Mouse (Mus musculus) natural killer cell, adult 2 months (primary cell): ENCODE measurements around the gene Tbc1d1.
A peak's percentile ranks its signal among the peaks of the same experiment; 100 is the strongest.

Source experiments
- DNase-seq, 2 experiments: peaks; one replicate each; pipeline ENCODE4 v3.0.0; 2022; ENCODE audit warnings: low spot score in 2 of 2

The Tbc1d1 gene

DNA sequence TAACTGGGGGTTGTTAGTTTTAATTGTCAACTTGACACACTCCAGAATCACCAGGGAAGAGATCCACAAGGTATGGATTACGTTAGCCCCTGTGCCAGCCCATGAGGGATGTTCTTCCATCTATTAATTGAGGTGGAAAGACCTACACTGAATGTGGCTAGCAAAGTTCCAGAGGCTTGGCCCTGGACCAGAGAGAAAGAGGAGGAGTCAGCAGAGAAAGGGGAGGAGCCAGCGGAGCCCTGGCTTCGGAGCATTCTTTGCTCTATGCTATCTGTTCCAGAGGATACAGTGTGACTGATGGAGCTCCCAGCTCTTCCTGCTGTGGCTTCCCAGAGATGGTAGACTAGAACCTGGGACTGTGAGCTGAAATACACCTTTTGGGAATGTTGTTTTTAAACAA lies 50.3 kb downstream of the Tbc1d1 start:
- no peak for DNase-seq

GRCm38 (mm10) chr5:64206875-64207274 lies 50.8 kb downstream of the Tbc1d1 start:
- no peak for DNase-seq

- DNase-seq = no peak
Measured at GRCm38 (mm10) chr5:64207800-64208199, 51.7 kb downstream of the Tbc1d1 start.

- DNase-seq = no peak
Measured at GRCm38 (mm10) chr5:64210817-64211216, 54.7 kb downstream of the Tbc1d1 start.

DNA sequence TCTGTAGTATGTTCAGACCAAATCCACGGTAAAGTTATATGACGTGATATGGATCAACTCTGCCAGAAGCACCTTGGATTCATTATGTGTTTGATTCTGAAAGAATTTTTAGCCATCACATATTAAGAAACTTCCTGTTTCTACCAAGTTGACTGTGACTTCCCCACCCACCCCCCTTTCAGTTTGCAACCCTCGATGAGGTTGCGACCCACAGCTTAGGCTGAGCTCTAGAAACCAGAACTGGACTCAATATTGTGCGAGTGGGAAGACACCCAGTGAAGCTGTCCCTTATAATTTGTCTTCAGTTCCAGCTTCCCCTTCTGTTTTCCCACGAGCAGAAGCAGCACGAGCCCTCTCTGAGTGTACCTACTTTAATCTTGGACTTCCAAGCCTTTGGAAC lies 55.2 kb downstream of the Tbc1d1 start:
- no peak for DNase-seq

DNA sequence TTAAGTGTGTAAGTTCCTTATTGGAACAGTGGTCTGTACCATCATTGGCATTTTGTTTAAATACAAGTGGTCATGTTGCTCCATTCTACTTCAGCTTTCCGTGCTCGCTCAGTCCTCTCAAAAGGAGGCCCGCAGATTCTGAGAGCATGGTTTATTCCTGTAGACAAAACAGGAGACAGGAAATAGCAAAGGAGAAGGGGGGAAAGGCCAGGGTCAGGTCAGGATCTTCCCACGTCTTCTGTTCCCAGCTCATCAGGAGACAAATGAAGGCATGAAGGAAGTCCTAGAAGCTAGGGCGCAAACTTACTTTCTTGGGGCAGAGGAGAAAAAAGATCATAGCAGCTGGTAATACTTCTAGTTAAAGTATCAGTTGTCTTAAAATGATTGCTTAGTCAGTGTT lies 56.1 kb downstream of the Tbc1d1 start:
- no peak for DNase-seq

DNA sequence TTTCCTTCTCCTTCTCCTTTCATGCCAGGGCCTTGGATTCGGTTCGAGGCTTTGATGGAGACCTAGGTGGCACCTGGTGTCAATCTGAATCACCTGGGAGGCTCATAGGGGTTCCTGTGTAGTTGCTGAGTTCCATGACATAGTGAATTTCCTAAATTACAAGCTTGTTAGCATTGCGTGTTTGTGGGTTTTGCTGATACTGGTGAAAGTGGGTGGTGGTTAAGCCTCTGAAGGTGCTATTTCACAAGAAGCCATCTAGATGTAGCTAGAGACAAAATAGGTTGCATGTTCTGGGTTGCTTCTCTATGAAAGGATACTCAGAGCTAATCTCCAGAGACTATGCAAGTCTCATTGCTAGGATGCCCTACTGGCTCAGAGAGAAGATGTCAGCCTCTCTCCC lies 56.5 kb downstream of the Tbc1d1 start:
- no peak for DNase-seq

DNA sequence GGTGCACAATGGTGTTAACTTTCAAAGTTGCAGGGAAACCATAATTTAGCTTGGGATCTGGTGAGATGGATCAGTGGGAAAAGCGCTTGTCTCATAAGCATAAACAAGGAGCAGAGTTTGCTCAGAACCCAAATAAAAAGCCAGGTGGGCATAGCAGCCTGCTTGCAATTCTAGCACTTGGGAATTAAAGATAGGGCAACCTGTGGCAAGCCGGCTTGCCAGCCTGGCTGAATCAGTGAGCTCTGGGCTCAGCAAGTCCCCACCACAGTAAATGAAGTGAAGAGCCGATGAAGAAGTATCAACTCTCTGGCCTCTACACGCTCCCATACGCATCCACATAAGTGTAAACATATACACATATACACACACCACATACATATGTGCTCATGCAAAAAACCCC lies 59.7 kb downstream of the Tbc1d1 start:
- no peak for DNase-seq

GRCm38 (mm10) chr5:64216326-64216725 lies 60.2 kb downstream of the Tbc1d1 start:
- no peak for DNase-seq

DNA sequence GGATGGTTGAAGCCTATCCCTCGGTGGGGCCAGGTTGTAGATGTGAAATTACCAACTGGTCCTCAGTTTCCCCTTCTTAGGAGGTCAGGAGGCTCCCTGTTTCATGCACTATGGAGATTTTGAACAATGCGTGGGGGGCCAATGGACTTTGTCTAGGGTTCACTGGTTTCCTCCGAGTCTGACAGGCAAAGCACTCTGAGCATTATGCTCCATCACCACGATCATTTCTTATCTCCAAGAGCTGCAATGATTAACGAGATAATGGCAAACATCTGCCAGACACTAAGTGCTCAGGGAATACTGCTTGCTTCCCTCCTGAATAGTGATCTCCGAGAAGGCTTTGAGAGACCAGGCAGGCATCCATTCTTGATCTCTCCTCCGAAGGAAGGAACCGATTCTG lies 61.2 kb downstream of the Tbc1d1 start:
- DNase-seq = no peak

- peak in 1 of 2 experiments; percentile 31 for DNase-seq
Measured at GRCm38 (mm10) chr5:64217816-64218602, 61.9 kb downstream of the Tbc1d1 start.

GRCm38 (mm10) chr5:64218603-64218999 lies 62.5 kb downstream of the Tbc1d1 start:
- DNase-seq = no peak

DNA sequence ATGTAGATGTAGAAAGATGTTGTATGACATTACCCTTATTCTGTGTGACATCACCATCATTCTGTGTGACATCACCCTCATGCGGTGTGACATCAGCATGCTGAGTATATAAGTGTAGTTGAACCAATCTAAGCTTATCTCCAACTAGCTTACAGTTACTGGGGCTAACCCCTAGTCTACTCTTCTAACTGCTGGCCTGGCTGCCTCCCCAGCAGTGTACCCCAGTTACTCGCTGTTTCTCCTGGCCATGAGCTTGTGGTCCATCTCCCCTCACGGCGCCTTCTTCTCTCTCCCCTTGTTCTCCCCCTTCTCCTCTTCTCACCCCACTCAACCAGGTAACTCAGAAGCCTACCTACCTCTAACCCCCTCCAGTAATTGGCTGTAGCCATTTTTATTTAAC lies 64.7 kb downstream of the Tbc1d1 start:
- DNase-seq = no peak

- no peak for DNase-seq
Measured at GRCm38 (mm10) chr5:64224735-64225425, 68.8 kb downstream of the Tbc1d1 start.

DNA sequence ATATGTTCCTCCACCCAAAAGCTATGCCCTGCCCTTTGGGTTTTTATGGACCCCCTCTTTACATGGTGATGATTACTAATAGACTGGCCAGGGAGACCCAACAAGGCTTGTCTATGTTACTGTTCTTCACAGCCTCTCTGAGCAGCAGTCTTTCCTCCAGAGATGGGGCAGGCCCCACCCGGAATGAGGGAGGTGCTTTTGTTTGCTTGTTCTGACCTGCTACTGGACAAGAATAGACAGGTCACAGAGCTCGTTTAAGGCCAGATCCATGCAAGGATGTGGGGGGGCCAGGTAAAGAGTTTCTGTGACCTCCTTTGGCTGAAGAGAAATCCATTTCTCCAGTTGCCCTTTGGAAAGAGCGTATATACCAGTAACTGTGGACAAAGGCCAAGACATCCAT lies 72.1 kb downstream of the Tbc1d1 start:
- no peak for DNase-seq

- DNase-seq = no peak
Measured at GRCm38 (mm10) chr5:64229336-64229866, 73.3 kb downstream of the Tbc1d1 start.

- peak; percentile 79 to 90 for DNase-seq
Measured at GRCm38 (mm10) chr5:64230061-64230466, 74.0 kb downstream of the Tbc1d1 start.

DNA sequence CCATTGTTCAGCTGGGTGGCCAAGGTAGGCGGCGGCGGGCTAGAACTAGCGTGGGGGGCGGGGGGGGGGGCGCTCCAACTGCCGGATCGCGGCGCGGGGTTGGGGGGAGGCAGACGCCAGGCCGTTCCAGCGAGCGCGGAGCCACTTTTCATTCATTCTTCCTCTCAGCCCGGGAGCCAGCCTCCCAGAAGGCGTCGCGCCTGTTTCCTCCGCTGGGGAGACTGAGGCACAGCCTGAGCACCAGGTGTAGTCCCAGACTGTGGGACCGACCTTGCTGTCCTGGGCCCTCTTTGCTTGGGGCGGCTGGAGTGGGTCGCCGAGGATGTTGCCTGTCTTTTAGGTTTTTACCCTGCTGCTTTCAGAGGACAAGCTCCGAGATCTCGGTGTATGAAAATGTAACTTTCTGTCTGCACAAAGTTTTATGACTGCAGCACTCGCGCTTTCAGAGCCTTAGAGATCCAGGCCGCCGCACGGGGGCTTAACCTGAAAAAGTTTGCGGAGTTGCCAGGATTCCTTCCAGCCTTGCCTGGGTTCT lies 74.5 kb downstream of the Tbc1d1 start:
- DNase-seq = no peak

- no peak for DNase-seq
Measured at GRCm38 (mm10) chr5:64232872-64233271, 76.8 kb downstream of the Tbc1d1 start.

DNA sequence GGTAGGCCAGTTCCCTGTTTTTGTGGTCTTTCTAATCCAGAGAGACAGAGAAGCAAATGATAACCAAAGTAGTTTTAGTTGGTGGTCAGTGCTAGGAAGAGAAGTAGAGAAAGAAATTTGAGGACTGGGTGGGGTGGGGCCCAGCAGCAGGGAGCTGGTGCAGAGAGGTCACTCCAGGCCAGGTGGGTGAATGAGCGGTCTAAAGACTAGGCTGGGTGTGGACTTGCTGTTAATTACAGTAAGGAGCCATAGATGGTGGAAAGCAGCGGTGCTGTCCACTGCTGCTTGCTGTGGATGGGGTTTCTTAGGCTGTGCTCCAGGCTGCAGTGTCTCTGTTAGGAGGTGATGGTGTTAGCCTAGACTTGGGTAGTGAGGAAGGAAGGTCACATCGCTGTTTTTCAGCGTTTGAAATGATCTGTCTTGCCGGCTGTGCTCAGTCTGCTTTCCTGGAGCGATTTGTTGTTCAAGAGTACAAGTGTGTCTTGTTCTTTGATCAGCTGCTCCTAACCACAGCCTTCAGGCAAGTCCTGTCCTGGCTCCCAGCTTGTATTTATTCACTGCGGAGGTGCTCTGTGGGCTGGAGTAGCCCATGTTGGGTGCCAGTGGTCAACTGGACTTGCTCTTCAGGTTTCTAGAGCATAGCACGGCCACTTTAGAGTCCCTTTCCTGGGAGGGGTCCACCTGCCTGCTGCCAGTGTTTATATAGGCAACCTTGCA lies 78.3 kb downstream of the Tbc1d1 start:
- no peak for DNase-seq

- DNase-seq = no peak
Measured at GRCm38 (mm10) chr5:64235250-64235649, 79.1 kb downstream of the Tbc1d1 start.

GRCm38 (mm10) chr5:64236561-64236960 lies 80.5 kb downstream of the Tbc1d1 start:
- no peak for DNase-seq
